8 mouse cellular contexts compared by ENCODE assay signal in genomic region chr11:51681324-51681975, GRCm38 (mm10). TPM values are rescaled to one million over a fixed set of nuclear protein-coding genes. Genes with fewer than 3 reads are reported as not detected.
A peak's percentile ranks its signal among the peaks of the same experiment; 100 is the strongest.
DNase-seq lines count a peak whose midpoint lies in the region; ATAC-seq and TF ChIP-seq lines count a peak whose summit lies in the region.

No protein-coding gene starts in this region.

- DNase-seq in CD4-positive helper T cell, adult 2 months (ENCODE audit: low read depth, low spot score) = peak; percentile 86
- peak; percentile 94 for DNase-seq in adrenal gland, postnatal 10 days
- peak; percentile 85 for DNase-seq in embryo, embryonic 9.5 days (ENCODE audit: extremely low spot score)
- peak; percentile 50 to 82 for DNase-seq in heart, adult 9 months (ENCODE audit: low spot score in 2 of 2)
- DNase-seq in liver, adult 2 months (ENCODE audit: extremely low read depth, low read depth, low spot score) = peak; percentile 84
- DNase-seq in neural tube, embryonic 11.5 days (ENCODE audit: low spot score) = peak; percentile 86

- H3K9ac ChIP-seq in kidney, embryonic 16.5 days (replicated peaks; ENCODE audit: low read length) = peak overlapping the region; percentile 41; the same call in 1 of the 2 replicates
- H3K9ac ChIP-seq in liver, adult 2 months (ENCODE audit: low read depth, low read length) = peak overlapping the region; percentile 12; the same call in 1 of the 2 replicates
- H3K9ac ChIP-seq in neural tube, embryonic 11.5 days (ENCODE audit: low read length) = no peak overlapping the region

- peak overlapping the region; percentile 35 for H3K4me2 ChIP-seq in kidney, embryonic 16.5 days (replicated peaks; ENCODE audit: low read depth, low read length)
- H3K4me2 ChIP-seq in neural tube, embryonic 11.5 days (ENCODE audit: low read depth) = no peak overlapping the region

- peak; percentile 84 for TF ChIP-seq CTCF in liver, adult 2 months (IDR thresholded peaks at IDR 0.05; ENCODE audit: low read depth, low read length)
- peak; percentile 85; the same call in 1 of the 2 replicates for TF ChIP-seq CTCF in testis, adult 2 months (IDR thresholded peaks at IDR 0.05; ENCODE audit: control insufficient read depth, insufficient read depth, insufficient replicate concordance, low read depth, low read length)

- H3K79me2 ChIP-seq in liver, adult 2 months (ENCODE audit: control insufficient read depth, insufficient read depth, low read length) = no peaks in the 10 kb centered on the region

- H3K4me3 ChIP-seq in kidney, embryonic 16.5 days (ENCODE audit: low read length) = no peak overlapping the region
- no peak overlapping the region; the same call in 1 of the 2 replicates for H3K4me3 ChIP-seq in liver, adult 2 months (ENCODE audit: insufficient read depth, low read depth, low read length)
- H3K4me3 ChIP-seq in neural tube, embryonic 11.5 days (ENCODE audit: low read depth, low read length) = no peak overlapping the region
- no peak overlapping the region; the same call in 1 of the 2 replicates for H3K4me3 ChIP-seq in testis, adult 2 months (ENCODE audit: control insufficient read depth, low read depth, low read length)

- peak; percentile 67 for ATAC-seq in kidney, embryonic 16.5 days (ENCODE audit: low FRiP score, low TSS enrichment)
- no peak for ATAC-seq in neural tube, embryonic 11.5 days (ENCODE audit: insufficient read depth, low FRiP score, low TSS enrichment)

- H3K27me3 ChIP-seq in kidney, embryonic 16.5 days (ENCODE audit: insufficient read depth, low read length) = no peaks in the 10 kb centered on the region
- H3K27me3 ChIP-seq in liver, adult 2 months (ENCODE audit: control insufficient read depth, insufficient read depth, low read length) = no peaks in the 10 kb centered on the region
- no peaks in the 10 kb centered on the region for H3K27me3 ChIP-seq in neural tube, embryonic 11.5 days (ENCODE audit: control insufficient read depth, insufficient read depth, low read length)
- no peaks in the 10 kb centered on the region for H3K27me3 ChIP-seq in testis, adult 2 months (ENCODE audit: control insufficient read depth, insufficient read depth, low read length)

- no peak overlapping the region for H3K27ac ChIP-seq in kidney, embryonic 16.5 days (ENCODE audit: low read length)
- no peak overlapping the region for H3K27ac ChIP-seq in liver, adult 2 months (replicated peaks; ENCODE audit: insufficient read depth, low read depth, low read length)
- no peak overlapping the region for H3K27ac ChIP-seq in neural tube, embryonic 11.5 days (ENCODE audit: low read depth, low read length)
- H3K27ac ChIP-seq in testis, adult 2 months (ENCODE audit: control insufficient read depth, insufficient read depth, low read depth, low read length) = no peak overlapping the region

- 38% methylated on average over 13 of the region's 13 CpGs for WGBS in kidney, embryonic 16.5 days
- 27% methylated on average over 13 of the region's 13 CpGs for WGBS in liver, adult 2 months
- 41% methylated on average over 13 of the region's 13 CpGs for WGBS in neural tube, embryonic 11.5 days

- H3K9me3 ChIP-seq in kidney, embryonic 16.5 days (ENCODE audit: low read length) = no peaks in the 10 kb centered on the region
- H3K9me3 ChIP-seq in neural tube, embryonic 11.5 days (ENCODE audit: control insufficient read depth, low read length) = no peaks in the 10 kb centered on the region

- no peaks in the 10 kb centered on the region for H3K36me3 ChIP-seq in kidney, embryonic 16.5 days (ENCODE audit: insufficient read depth, low read length)
- no peaks in the 10 kb centered on the region for H3K36me3 ChIP-seq in liver, adult 2 months (ENCODE audit: control insufficient read depth, insufficient read depth, low read length)
- peaks cover 3% of the 10 kb centered on the region; the same call in 1 of the 2 replicates for H3K36me3 ChIP-seq in neural tube, embryonic 11.5 days (ENCODE audit: control insufficient read depth, insufficient read depth, low read length)
- no peaks in the 10 kb centered on the region for H3K36me3 ChIP-seq in testis, adult 2 months (ENCODE audit: control insufficient read depth, insufficient read depth, low read length)

- H3K4me1 ChIP-seq in kidney, embryonic 16.5 days (ENCODE audit: insufficient read depth, low read length) = peaks cover 4% of the 10 kb centered on the region; the same call in 1 of the 2 replicates
- no peaks in the 10 kb centered on the region for H3K4me1 ChIP-seq in liver, adult 2 months (ENCODE audit: control insufficient read depth, insufficient read depth, low read length)
- no peaks in the 10 kb centered on the region for H3K4me1 ChIP-seq in neural tube, embryonic 11.5 days (ENCODE audit: control insufficient read depth, insufficient read depth, low read length)
- H3K4me1 ChIP-seq in testis, adult 2 months (ENCODE audit: control insufficient read depth, insufficient read depth, low read length) = peaks cover 4% of the 10 kb centered on the region

- no peak for TF ChIP-seq POLR2A in liver, adult 2 months (IDR thresholded peaks at IDR 0.05; ENCODE audit: extremely low read depth, insufficient read depth, low read length)
- TF ChIP-seq POLR2A in testis, adult 2 months (IDR thresholded peaks at IDR 0.05; ENCODE audit: control insufficient read depth, low read depth, low read length) = no peak

RNA-seq across cellular contexts. Expression of gene 0610009B22Rik, which starts 7.2 kb away (rescaled TPM):
- 10 to 100 TPM; 46.9 to 48.8 TPM for total RNA-seq in adrenal gland, postnatal 10 days (2021)
- polyA plus RNA-seq in kidney, embryonic 16.5 days (2015; fragmentation: Nextera tagmentation; extraction: Ambion mirVana) = 105 and 107 TPM in 2 replicates
- 30.5 and 32.2 TPM in 2 replicates for total RNA-seq in liver, adult 2 months (2014; rRNA removed)
- polyA plus RNA-seq in liver, adult 2 months (2012; rRNA removed) = 17.7 and 21.6 TPM in 2 replicates
- 88.7 and 99.1 TPM in 2 replicates for polyA plus RNA-seq in neural tube, embryonic 11.5 days (2014; fragmentation: Nextera tagmentation; extraction: Ambion mirVana)
- polyA plus RNA-seq in testis, adult 2 months (2012; rRNA removed) = 42.2 and 43.3 TPM in 2 replicates

RNA-seq across cellular contexts. Expression of gene D930048N14Rik, which starts 30.7 kb away (rescaled TPM):
- total RNA-seq in adrenal gland, postnatal 10 days (2021) = 1 to 10 TPM; 1.1 to 3.5 TPM
- 4.0 and 4.5 TPM in 2 replicates for polyA plus RNA-seq in kidney, embryonic 16.5 days (2015; fragmentation: Nextera tagmentation; extraction: Ambion mirVana)
- 1.3 and 1.7 TPM in 2 replicates for total RNA-seq in liver, adult 2 months (2014; rRNA removed)
- 10.3 and 10.9 TPM in 2 replicates for polyA plus RNA-seq in liver, adult 2 months (2012; rRNA removed)
- polyA plus RNA-seq in neural tube, embryonic 11.5 days (2014; fragmentation: Nextera tagmentation; extraction: Ambion mirVana) = 0.74 and 1.4 TPM in 2 replicates
- 5.1 and 5.3 TPM in 2 replicates for polyA plus RNA-seq in testis, adult 2 months (2012; rRNA removed)

RNA-seq across cellular contexts. Expression of gene N4bp3, which starts 30.8 kb away (rescaled TPM):
- 10 to 100 TPM; 16.2 to 26.3 TPM for total RNA-seq in adrenal gland, postnatal 10 days (2021)
- 30.9 and 34.1 TPM in 2 replicates for polyA plus RNA-seq in kidney, embryonic 16.5 days (2015; fragmentation: Nextera tagmentation; extraction: Ambion mirVana)
- total RNA-seq in liver, adult 2 months (2014; rRNA removed) = 1.6 and 2.4 TPM in 2 replicates
- 5.7 and 6.4 TPM in 2 replicates for polyA plus RNA-seq in liver, adult 2 months (2012; rRNA removed)
- polyA plus RNA-seq in neural tube, embryonic 11.5 days (2014; fragmentation: Nextera tagmentation; extraction: Ambion mirVana) = 12.2 and 13.5 TPM in 2 replicates
- polyA plus RNA-seq in testis, adult 2 months (2012; rRNA removed) = 16.3 and 19.0 TPM in 2 replicates

RNA-seq across cellular contexts. Expression of gene Rmnd5b, which starts 45.8 kb away (rescaled TPM):
- 10 to 100 TPM; 33.2 to 34.6 TPM for total RNA-seq in adrenal gland, postnatal 10 days (2021)
- 48.9 and 51.9 TPM in 2 replicates for polyA plus RNA-seq in kidney, embryonic 16.5 days (2015; fragmentation: Nextera tagmentation; extraction: Ambion mirVana)
- total RNA-seq in liver, adult 2 months (2014; rRNA removed) = 8.9 and 10.3 TPM in 2 replicates
- polyA plus RNA-seq in liver, adult 2 months (2012; rRNA removed) = 44.9 and 46.6 TPM in 2 replicates
- polyA plus RNA-seq in neural tube, embryonic 11.5 days (2014; fragmentation: Nextera tagmentation; extraction: Ambion mirVana) = 51.2 and 52.6 TPM in 2 replicates
- polyA plus RNA-seq in testis, adult 2 months (2012; rRNA removed) = 66.5 and 73.1 TPM in 2 replicates
